Mouse (Mus musculus) CH12.LX (cell line): ENCODE measurements around the gene Iqsec3.

Source experiments
- CHD1 ChIP-seq: IDR thresholded peaks from 2 replicates; pipeline ENCODE4 v1.6.1; 2012; ENCODE audit warnings: low read depth, low read length, improper control_type of control experiment, inconsistent platforms
- CHD2 ChIP-seq: IDR thresholded peaks from 2 replicates; pipeline ENCODE4 v1.6.1; 2011; ENCODE audit warnings: low read length, improper control_type of control experiment
- CTCF ChIP-seq, 2 experiments: IDR thresholded peaks in 1 of 2; conservative IDR thresholded peaks in 1 of 2; 2 replicates each; pipeline ENCODE4 v1.5.1; 2011 to 2012; ENCODE audit warnings: low read depth in 2 of 2, low read length in 2 of 2, improper control_type of control experiment in 1 of 2, inconsistent platforms in 1 of 2, mild to moderate bottlenecking in 1 of 2, moderate library complexity in 1 of 2
- EP300 ChIP-seq: IDR thresholded peaks from 2 replicates; pipeline ENCODE4 v1.6.1; 2011; ENCODE audit warnings: low read length, improper control_type of control experiment
- KAT2A ChIP-seq: IDR thresholded peaks from 2 replicates; pipeline ENCODE4 v1.6.1; 2012; ENCODE audit warnings: low read length, improper control_type of control experiment, inconsistent platforms; ENCODE audit not compliant: insufficient replicate concordance
- MAFK ChIP-seq: IDR thresholded peaks from 2 replicates; pipeline ENCODE4 v1.6.1; 2011; ENCODE audit warnings: low read length, improper control_type of control experiment; ENCODE audit not compliant: insufficient replicate concordance
- POLR2A ChIP-seq: IDR thresholded peaks from 2 replicates; pipeline ENCODE4 v1.6.1; 2011; ENCODE audit warnings: low read depth, mild to moderate bottlenecking, improper control_type of control experiment, low read length
- USF1 ChIP-seq: IDR thresholded peaks from 2 replicates; pipeline ENCODE4 v1.6.1; 2014; ENCODE audit warnings: low read depth, mild to moderate bottlenecking, inconsistent platforms, low read length, improper control_type of control experiment
- ZC3H11A ChIP-seq: IDR thresholded peaks from 2 replicates; pipeline ENCODE4 v1.6.1; 2012; ENCODE audit warnings: low read depth, mild to moderate bottlenecking, inconsistent platforms, low read length, improper control_type of control experiment

- TF ChIP-seq MAFK (no peak), USF1 (no peak), EP300 (no peak), KAT2A (no peak), CTCF (conservative IDR thresholded peaks at IDR 0.05 in 1 of 2, IDR thresholded peaks at IDR 0.05 in 1 of 2; ENCODE audit: low read depth in 2 of 2, low read length in 2 of 2) (no peak), CHD2 (no peak), CHD1 (no peak), POLR2A (no peak), ZC3H11A (no peak)
Measured at GRCm38 (mm10) chr6:121454549-121455494, 18.7 kb downstream of the Iqsec3 start.
